Mouse (Mus musculus): Measurements from ENCODE around the gene Otud7b. TPM values are rescaled to one million over a fixed set of nuclear protein-coding genes. Genes with fewer than 3 reads are reported as not detected.

Otud7b gene
- 9.0 and 11.4 TPM in 2 replicates for polyA plus RNA-seq (2014; fragmentation: Nextera tagmentation; extraction: Ambion mirVana)

DNA sequence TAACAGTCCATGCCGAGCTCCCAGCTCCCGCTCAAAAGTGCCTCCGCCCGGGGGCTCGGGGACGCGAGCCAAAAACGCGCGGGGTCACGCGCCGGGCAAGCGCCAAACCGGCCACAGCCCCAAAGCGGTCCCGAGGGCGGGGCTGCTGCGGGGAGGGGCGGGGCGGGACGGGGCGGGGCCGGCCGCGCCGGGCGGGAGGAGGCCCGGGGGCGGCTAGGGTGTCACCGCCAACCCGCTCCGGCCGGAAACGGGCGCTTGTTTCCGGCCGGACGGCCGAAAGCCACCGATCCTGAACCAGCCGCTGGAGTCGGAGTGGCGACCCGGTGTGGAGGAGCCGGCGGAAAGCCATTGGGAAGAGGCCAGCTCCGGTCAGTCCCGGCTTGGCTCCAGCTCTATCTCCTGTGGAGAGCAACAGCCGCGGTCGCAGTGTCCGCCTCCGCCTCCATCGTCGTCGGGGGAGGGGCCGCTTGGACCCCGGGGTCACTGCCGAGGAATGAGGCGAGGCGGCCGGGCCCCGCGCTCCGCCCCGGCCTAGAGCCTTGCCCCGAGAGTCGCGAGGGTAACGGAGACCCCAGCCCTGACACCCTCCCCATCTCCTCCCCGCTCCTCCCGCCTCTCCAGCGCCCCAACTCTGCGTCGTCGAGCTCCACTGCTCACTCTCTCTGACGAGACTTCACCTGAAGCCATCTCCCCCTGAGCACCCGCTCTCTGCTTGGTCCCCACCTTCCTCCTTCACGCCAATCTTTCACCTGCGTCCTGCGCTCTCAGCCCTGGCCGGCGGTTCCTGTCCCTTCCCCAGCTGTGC lies at the start of gene Otud7b:
Gene Otud7b (plus strand): TSS at position 267 of the 805 bp plus-strand sequence.
- peak; percentile 91 for DNase-seq (ENCODE audit: low spot score)
- peak; percentile 86 for ATAC-seq (ENCODE audit: insufficient read depth, low FRiP score, low TSS enrichment)
- Histone ChIP-seq H3K27ac (ENCODE audit: low read depth, low read length) (peak within 1 kb of the TSS; percentile 85), H3K9me3 (ENCODE audit: control insufficient read depth, low read length) (no peaks in the 10 kb centered on the region), H3K9ac (ENCODE audit: low read length) (peak within 1 kb of the TSS; percentile 86), H3K4me2 (ENCODE audit: low read depth) (peak within 1 kb of the TSS; percentile 85), H3K4me3 (ENCODE audit: low read depth, low read length) (peak within 1 kb of the TSS; percentile 79), H3K36me3 (ENCODE audit: control insufficient read depth, insufficient read depth, low read length) (no peaks in the 10 kb centered on the region), H3K4me1 (ENCODE audit: control insufficient read depth, insufficient read depth, low read length) (no peaks in the 10 kb centered on the region; the same call in 1 of the 2 replicates), H3K27me3 (ENCODE audit: control insufficient read depth, insufficient read depth, low read length) (no peaks in the 10 kb centered on the region)
- WGBS: under 1% methylated on average over 78 of the region's 84 CpGs

DNA sequence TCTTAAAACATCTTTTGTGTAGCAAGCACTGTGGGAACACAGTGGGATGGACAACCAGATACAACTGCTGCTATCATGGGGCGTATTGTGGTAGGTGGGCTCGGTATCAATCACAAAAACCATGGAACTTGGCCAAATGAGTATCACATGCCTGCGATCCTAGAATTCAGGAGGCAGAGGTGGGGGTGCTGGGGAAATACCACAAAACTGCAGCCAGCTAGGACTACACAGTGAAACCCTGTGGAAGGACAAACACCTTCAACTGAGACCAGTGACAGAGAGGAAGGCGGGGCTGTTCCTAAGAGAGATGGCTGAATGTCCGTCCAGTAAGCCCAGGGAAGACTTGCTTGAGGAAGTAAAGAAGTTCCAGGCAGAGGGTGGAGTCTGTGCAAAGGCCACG lies 49.0 kb upstream of the Otud7b start:
- H3K4me1 ChIP-seq (ENCODE audit: control insufficient read depth, insufficient read depth, low read length): no peaks in the 10 kb centered on the region
- no peak for DNase-seq (ENCODE audit: low spot score)
- H3K4me3 ChIP-seq (ENCODE audit: low read depth, low read length): no peak overlapping the region
- no peaks in the 10 kb centered on the region for H3K27me3 ChIP-seq (ENCODE audit: control insufficient read depth, insufficient read depth, low read length)
- no peak for ATAC-seq (ENCODE audit: insufficient read depth, low FRiP score, low TSS enrichment)
- H3K9me3 ChIP-seq (ENCODE audit: control insufficient read depth, low read length): no peaks in the 10 kb centered on the region
- no peak overlapping the region for H3K9ac ChIP-seq (ENCODE audit: low read length)
- 83% methylated on average over 6 of the region's 6 CpGs for WGBS
- no peaks in the 10 kb centered on the region for H3K36me3 ChIP-seq (ENCODE audit: control insufficient read depth, insufficient read depth, low read length)
- no peak overlapping the region for H3K27ac ChIP-seq (ENCODE audit: low read depth, low read length)
- no peak overlapping the region for H3K4me2 ChIP-seq (ENCODE audit: low read depth)

DNA sequence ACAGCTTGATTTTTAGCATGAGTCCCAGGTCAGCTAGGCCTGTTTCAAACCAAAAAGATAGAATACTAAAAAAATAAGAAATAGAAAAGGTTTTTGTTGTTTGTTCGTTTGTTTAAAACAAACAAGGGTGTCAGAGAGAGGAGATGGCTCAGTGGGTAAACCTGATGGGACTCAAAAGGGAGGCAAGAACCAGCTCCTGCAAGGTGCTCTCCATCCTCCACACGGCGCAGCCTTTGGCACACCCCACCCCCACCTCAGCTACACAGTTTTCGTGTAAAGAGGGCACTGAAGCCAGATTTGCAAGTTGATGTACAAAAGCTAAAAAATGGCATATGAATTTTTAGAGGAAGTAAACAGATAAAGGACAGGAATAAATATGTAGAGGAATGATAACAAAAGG lies 48.3 kb upstream of the Otud7b start:
- H3K4me2 ChIP-seq (ENCODE audit: low read depth): no peak overlapping the region
- WGBS: 92% methylated on average over 4 of the region's 4 CpGs
- DNase-seq (ENCODE audit: low spot score): no peak
- no peak overlapping the region for H3K27ac ChIP-seq (ENCODE audit: low read depth, low read length)
- H3K4me3 ChIP-seq (ENCODE audit: low read depth, low read length): no peak overlapping the region
- no peaks in the 10 kb centered on the region for H3K27me3 ChIP-seq (ENCODE audit: control insufficient read depth, insufficient read depth, low read length)
- H3K36me3 ChIP-seq (ENCODE audit: control insufficient read depth, insufficient read depth, low read length): no peaks in the 10 kb centered on the region
- H3K9ac ChIP-seq (ENCODE audit: low read length): no peak overlapping the region
- ATAC-seq (ENCODE audit: insufficient read depth, low FRiP score, low TSS enrichment): no peak
- no peaks in the 10 kb centered on the region for H3K9me3 ChIP-seq (ENCODE audit: control insufficient read depth, low read length)
- no peaks in the 10 kb centered on the region for H3K4me1 ChIP-seq (ENCODE audit: control insufficient read depth, insufficient read depth, low read length)

DNA sequence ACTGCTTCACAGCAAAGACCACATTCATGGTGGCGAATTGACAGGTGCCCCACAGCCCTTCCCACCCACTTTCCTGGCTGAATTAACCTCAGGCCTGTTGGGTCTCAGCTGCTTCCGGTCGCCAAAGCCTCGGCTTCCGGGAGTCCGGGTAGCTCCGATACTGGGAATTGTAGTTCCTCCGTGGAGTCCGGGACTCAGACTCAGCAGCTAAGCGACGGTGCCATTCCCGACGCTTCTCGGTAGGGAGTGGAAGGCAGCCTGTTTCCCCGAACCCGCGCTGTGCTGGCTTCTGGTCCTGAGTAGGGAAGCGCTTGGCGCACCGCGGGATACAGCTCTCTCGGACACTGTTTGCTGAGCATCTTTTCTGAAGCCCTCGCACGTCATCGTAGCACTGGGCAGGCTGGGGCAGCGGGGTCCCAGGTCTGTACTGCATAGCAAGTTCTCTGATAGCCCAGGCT lies 46.6 kb upstream of the Otud7b start:
- under 1% methylated on average over 26 of the region's 26 CpGs for WGBS
- no peaks in the 10 kb centered on the region for H3K4me1 ChIP-seq (ENCODE audit: control insufficient read depth, insufficient read depth, low read length)
- peak overlapping the region; percentile 79 for H3K4me2 ChIP-seq (ENCODE audit: low read depth)
- H3K27ac ChIP-seq (ENCODE audit: low read depth, low read length): peak overlapping the region; percentile 80
- H3K27me3 ChIP-seq (ENCODE audit: control insufficient read depth, insufficient read depth, low read length): no peaks in the 10 kb centered on the region
- H3K9ac ChIP-seq (ENCODE audit: low read length): peak overlapping the region; percentile 81
- DNase-seq (ENCODE audit: low spot score) (peak; percentile 90), ATAC-seq (ENCODE audit: insufficient read depth, low FRiP score, low TSS enrichment) (peak; percentile 89)
- no peaks in the 10 kb centered on the region for H3K36me3 ChIP-seq (ENCODE audit: control insufficient read depth, insufficient read depth, low read length)
- H3K9me3 ChIP-seq (ENCODE audit: control insufficient read depth, low read length): no peaks in the 10 kb centered on the region
- H3K4me3 ChIP-seq (ENCODE audit: low read depth, low read length): peak overlapping the region; percentile 62

DNA sequence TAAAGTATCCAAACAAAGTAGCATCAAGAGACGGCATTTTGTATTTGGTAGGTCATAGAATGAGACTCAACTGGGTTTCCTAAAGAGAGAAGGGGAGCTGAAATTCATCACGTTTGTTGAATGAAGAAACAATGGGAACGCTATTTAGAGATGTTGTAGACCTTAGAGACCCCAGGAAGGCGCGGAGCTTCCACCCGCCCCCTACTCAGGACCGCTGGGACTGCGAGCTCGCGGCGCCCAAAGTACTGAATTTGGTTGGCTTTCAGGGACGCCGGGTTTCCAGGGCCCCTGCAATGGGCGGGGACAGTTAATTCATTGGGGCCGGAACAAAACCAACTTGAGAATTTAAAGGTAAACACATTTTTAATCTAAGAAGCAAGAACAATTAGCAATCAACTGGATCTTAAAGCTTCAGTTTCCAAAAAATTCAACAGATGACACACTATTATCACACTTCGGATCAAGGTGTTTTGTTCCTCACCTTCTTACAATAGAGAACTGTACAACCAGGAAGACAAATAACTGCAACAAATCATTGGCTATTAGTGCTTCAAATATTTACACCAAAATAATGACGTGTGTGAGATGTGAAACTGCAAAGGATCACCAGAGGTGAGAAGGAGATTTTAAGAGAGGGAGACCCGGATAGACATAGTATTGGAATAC lies 46.0 kb upstream of the Otud7b start, which contains the start of gene Vps45:
Gene Vps45 (minus strand): TSS at position 236 of the 666 bp plus-strand sequence.
- H3K9ac ChIP-seq (ENCODE audit: low read length): peak within 1 kb of the TSS; percentile 81
- no peaks in the 10 kb centered on the region for H3K9me3 ChIP-seq (ENCODE audit: control insufficient read depth, low read length)
- peak; percentile 62 for DNase-seq (ENCODE audit: low spot score)
- no peaks in the 10 kb centered on the region for H3K27me3 ChIP-seq (ENCODE audit: control insufficient read depth, insufficient read depth, low read length)
- H3K27ac ChIP-seq (ENCODE audit: low read depth, low read length): peak within 1 kb of the TSS; percentile 80
- H3K4me3 ChIP-seq (ENCODE audit: low read depth, low read length): peak within 1 kb of the TSS; percentile 62
- ATAC-seq (ENCODE audit: insufficient read depth, low FRiP score, low TSS enrichment): peak; percentile 87
- WGBS: 1% methylated on average over 18 of the region's 18 CpGs
- H3K4me2 ChIP-seq (ENCODE audit: low read depth): peak within 1 kb of the TSS; percentile 79
- no peaks in the 10 kb centered on the region for H3K36me3 ChIP-seq (ENCODE audit: control insufficient read depth, insufficient read depth, low read length)
- no peaks in the 10 kb centered on the region for H3K4me1 ChIP-seq (ENCODE audit: control insufficient read depth, insufficient read depth, low read length)

DNA sequence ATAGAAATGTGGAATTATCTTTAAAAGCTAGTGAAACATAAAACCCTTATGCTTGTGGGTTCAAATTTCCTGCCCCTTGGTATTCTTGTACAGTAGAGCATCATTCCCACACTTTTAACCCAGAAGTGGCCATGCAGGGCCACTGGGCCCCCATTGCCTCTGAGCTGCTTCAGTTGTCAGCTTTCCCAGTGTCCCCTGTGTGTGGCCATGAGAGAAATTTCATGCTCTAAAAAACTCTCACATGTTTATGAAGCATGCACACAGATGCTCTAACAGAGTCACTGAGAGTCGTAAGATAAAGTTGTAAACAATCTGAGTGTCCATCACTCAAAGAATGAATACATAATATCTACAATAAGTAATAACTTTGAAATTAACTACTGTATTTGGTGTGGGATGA lies 44.2 kb upstream of the Otud7b start:
- Histone ChIP-seq H3K27ac (ENCODE audit: low read depth, low read length) (no peak overlapping the region), H3K4me1 (ENCODE audit: control insufficient read depth, insufficient read depth, low read length) (no peaks in the 10 kb centered on the region), H3K27me3 (ENCODE audit: control insufficient read depth, insufficient read depth, low read length) (no peaks in the 10 kb centered on the region), H3K4me3 (ENCODE audit: low read depth, low read length) (no peak overlapping the region), H3K9me3 (ENCODE audit: control insufficient read depth, low read length) (no peaks in the 10 kb centered on the region), H3K36me3 (ENCODE audit: control insufficient read depth, insufficient read depth, low read length) (no peaks in the 10 kb centered on the region), H3K9ac (ENCODE audit: low read length) (no peak overlapping the region), H3K4me2 (ENCODE audit: low read depth) (no peak overlapping the region)
- no peak for ATAC-seq (ENCODE audit: insufficient read depth, low FRiP score, low TSS enrichment)
- no peak for DNase-seq (ENCODE audit: low spot score)
- WGBS: 83% methylated on average over 1 of the region's 1 CpGs

DNA sequence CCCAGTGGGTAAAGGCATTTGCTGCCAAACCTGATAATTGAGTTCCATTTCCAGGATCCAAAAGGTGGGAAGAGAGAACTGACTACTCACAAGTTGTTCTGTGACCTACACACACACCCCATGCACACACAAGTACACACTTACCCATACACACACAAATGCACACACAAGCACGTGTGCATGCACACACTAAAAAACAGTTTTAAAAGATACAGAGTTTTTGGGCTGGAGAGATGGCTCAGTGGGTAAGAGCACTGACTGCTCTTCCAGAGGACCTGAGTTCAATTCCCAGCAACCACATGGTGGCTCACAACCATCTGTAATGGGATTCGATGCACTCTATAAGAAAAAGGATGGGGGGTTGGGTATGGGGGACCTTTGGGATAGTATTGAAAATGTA lies 41.0 kb upstream of the Otud7b start:
- ATAC-seq (ENCODE audit: insufficient read depth, low FRiP score, low TSS enrichment): no peak
- Histone ChIP-seq H3K9me3 (ENCODE audit: control insufficient read depth, low read length) (no peaks in the 10 kb centered on the region), H3K4me1 (ENCODE audit: control insufficient read depth, insufficient read depth, low read length) (no peaks in the 10 kb centered on the region), H3K9ac (ENCODE audit: low read length) (no peak overlapping the region), H3K4me3 (ENCODE audit: low read depth, low read length) (no peak overlapping the region), H3K4me2 (ENCODE audit: low read depth) (no peak overlapping the region), H3K27ac (ENCODE audit: low read depth, low read length) (no peak overlapping the region), H3K27me3 (ENCODE audit: control insufficient read depth, insufficient read depth, low read length) (no peaks in the 10 kb centered on the region), H3K36me3 (ENCODE audit: control insufficient read depth, insufficient read depth, low read length) (no peaks in the 10 kb centered on the region)
- no peak for DNase-seq (ENCODE audit: low spot score)
- WGBS: 75% methylated on average over 2 of the region's 2 CpGs

DNA sequence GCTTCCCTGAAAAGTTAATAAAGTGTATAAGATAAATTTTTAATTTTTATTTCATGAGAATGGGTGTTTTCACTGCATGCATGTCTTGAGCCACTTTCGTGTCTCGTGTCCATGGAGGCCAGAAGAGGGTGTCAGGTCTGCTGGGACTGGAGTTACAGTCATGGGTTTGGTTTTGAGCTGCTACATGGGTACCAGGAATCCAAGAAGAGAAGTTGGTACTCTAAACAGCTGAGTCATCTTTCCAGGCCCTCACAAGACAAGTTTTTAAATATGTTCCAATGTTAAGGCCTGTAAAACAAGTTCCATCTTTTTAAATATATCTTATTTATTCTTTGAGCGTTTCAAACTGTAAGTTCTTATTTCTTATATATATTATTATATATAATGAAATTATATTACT lies 40.1 kb upstream of the Otud7b start:
- Histone ChIP-seq H3K4me3 (ENCODE audit: low read depth, low read length) (no peak overlapping the region), H3K4me2 (ENCODE audit: low read depth) (no peak overlapping the region), H3K36me3 (ENCODE audit: control insufficient read depth, insufficient read depth, low read length) (no peaks in the 10 kb centered on the region), H3K27me3 (ENCODE audit: control insufficient read depth, insufficient read depth, low read length) (no peaks in the 10 kb centered on the region), H3K27ac (ENCODE audit: low read depth, low read length) (no peak overlapping the region), H3K9ac (ENCODE audit: low read length) (no peak overlapping the region), H3K4me1 (ENCODE audit: control insufficient read depth, insufficient read depth, low read length) (no peaks in the 10 kb centered on the region), H3K9me3 (ENCODE audit: control insufficient read depth, low read length) (no peaks in the 10 kb centered on the region)
- DNase-seq (ENCODE audit: low spot score) (no peak), ATAC-seq (ENCODE audit: insufficient read depth, low FRiP score, low TSS enrichment) (no peak)
- WGBS: 90% methylated on average over 3 of the region's 3 CpGs
